Mouse (Mus musculus): ENCODE results near the gene Elavl3.
A peak's percentile ranks its signal among the peaks of the same experiment; 100 is the strongest.

The Elavl3 gene

GRCm38 (mm10) chr9:22058011-22058424, 6.2 kb upstream of the Elavl3 start:
- no peak for DNase-seq (ENCODE audit: low read depth, low spot score)

DNA sequence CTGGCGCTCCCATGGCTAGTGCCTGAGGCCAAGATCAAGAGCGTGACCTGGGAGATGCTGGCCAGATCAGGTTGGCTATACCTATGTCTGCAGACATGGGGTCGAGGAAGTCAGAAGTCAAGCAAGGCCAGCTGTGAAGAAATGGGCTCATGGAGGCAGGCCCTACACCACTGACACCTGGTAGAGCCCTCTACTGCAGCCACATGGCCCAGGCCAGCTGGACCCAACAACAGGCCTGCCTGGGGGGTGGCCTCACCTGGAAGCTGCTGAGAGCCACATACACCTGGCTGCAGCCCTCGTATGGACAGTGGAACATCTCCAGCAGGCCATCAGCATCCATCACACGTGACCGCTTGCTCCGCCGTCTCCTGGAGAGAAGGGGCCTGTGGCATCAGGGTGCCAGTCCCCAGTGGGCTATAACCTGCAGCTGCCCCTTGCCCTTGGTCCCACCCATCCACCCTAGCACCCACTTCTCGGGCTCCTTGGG, 5.3 kb upstream of the Elavl3 start:
- DNase-seq (ENCODE audit: low read depth, low spot score), result no peak

DNA sequence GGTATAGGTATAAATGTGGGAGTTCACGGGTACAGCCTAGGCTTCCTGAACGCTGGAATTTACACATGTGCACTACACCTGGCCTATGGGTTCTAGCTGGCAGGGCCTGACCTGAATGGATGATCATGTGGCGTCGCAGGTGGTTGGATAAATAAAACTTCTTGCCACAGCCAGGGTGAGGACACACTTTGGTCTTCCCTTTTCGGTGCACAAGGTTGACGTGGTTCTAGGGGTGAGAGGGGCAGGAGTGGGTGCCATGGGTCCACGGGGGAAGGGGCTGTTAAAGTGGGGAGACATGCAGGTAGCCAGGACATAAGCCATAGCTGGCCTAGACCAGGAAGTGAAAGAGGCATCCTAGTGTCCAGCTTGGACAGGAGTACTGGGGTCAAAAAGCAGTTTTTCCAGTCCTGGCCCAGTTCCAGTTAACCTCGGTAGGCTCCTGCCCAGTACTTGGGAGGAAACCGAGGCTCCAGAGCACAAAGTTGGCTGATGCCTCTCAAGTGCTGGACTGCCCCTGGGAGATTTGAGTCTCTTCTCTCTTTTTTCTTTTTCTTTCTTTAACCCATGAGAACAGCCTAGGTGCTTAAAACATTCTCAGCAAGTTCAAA, 4.6 kb upstream of the Elavl3 start:
- no peak for DNase-seq (ENCODE audit: low read depth, low spot score)

DNA sequence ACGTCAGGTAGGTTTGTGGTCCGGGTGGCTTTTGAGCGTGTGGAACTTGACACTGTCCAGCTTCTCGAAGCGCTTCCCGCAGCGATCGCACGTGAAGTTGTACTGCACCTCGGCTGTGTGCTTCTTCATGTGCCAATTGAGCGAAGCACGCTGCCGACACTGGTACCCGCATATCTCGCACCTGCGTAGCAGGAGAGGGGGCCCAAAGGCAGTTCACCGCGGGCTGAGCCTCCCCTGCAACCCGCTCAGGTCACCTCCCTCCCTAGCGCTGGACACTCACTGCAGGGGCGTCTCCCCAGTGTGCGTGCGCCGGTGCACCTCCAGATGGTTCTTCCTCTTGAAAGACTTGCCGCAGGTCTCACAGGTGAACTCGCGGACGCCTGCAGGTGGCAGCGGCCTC, 3.9 kb upstream of the Elavl3 start:
- DNase-seq (ENCODE audit: low read depth, low spot score), result no peak

- DNase-seq (ENCODE audit: low read depth, low spot score), result no peak
Measured at GRCm38 (mm10) chr9:22054411-22055076, 2.7 kb upstream of the Elavl3 start.

DNA sequence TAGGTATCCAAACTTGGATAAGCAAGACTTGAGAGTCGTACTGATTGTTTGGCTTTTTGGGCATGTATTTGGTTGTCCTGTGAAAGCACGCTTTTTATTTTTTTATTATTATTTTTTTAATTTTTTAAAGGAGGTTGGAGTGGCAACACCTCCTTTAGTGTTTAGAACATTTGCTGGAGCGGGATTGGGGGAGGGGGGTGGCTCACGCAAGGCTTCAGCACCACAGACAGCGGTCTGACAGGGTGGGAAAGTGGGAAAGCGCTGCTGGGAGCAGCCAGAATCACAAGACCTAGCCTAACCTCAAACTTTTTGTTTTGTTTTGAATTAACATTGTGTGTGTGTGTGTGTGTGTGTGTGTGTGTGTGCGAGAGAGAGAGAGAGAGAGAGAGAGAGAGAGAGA, 1.8 kb upstream of the Elavl3 start:
- no peak for DNase-seq (ENCODE audit: low read depth, low spot score)

DNA sequence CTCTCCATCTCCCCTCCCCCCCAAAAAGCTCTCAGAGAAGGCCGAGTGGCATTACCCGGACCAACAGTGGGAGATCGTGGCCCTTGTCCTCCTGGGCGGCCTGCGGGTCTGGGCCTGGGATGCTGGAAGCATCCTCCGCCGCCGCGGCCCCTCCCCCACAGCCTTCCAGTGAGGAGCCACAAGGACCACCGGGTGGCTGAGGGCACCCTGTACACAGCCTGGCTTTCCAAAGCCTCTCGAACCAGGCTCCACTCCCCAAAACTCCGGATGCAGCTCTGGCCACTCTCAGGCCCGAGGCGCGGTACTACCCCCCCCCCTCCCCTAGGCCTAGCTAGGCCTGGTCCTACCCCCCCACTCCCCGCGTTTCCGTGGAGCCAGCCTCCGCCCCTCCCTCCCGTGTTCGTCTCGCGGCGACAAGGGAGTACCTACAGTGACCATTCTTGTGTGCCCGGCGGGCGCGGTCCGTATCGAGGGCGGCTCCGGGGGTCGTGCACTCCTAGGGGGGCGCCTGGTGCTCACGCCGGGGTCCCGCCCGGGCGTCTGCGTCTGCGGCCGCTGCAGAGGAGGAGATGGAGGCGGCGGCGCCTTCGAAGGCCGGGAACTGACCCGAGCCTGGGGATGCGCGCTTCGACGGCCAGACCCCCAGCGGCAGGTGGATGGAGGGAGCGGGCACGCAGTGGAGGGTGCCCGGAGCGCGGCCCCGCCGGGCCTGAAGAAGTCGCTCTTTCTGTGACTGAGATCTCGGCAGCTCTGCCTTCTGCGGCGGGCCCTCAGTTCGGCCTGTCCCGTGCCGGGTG, 464 bp downstream of the Elavl3 start:
- DNase-seq (ENCODE audit: low read depth, low spot score), result no peak

GRCm38 (mm10) chr9:22050351-22050889, 1.4 kb downstream of the Elavl3 start:
- DNase-seq (ENCODE audit: low read depth, low spot score), result no peak

DNA sequence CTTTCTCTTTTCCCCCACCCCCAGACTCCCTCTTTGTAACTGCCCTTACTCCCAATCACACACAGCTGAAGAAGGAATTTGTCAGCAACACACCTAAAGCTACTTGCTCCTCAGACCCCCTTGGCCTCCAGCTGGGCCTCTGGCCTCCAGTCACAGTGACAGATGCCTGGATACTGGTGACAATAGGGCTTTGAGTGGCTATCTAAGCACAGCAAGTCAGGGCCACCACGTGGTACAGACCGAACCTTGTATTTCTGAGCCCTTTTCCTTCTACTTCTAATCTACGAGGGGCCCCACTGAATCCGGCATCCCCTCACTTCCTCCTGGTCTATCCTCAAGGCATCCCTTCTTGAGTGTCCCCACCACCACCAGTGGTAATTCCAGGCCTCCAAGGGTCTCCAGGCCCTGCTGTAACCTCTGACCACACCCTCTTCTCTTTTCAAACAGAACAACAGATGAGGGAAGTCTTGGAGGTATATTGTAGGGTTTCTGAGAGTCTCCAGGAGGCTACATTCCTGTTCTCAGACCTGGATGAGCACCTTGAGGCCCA, 2.0 kb downstream of the Elavl3 start:
- DNase-seq (ENCODE audit: low read depth, low spot score), result no peak

DNA sequence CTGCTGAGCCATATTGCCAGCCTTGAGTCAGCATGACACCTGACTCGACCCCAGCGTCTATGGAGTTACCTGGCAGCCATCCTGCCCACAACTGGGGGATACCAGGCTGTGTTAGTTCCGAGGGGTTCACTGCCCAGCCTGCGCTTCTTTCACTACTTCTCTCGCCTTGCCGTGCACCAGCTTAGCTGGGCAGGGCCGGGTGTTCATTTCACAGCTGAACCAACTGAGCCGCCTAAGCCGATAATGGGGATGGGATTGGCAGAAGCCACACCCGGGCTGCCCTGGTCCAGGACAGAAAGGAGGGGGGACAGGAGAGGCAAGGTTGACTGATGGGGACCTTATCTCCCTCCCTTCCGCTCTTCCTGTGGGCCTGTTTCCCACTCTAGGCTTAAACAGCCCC, 2.5 kb downstream of the Elavl3 start:
- DNase-seq (ENCODE audit: low read depth, low spot score), result peak; percentile 54

- DNase-seq (ENCODE audit: low read depth, low spot score), result no peak
Measured at GRCm38 (mm10) chr9:22047329-22047728, 4.5 kb downstream of the Elavl3 start.

GRCm38 (mm10) chr9:22041832-22042231, 10.0 kb downstream of the Elavl3 start:
- no peak for DNase-seq (ENCODE audit: low read depth, low spot score)

DNA sequence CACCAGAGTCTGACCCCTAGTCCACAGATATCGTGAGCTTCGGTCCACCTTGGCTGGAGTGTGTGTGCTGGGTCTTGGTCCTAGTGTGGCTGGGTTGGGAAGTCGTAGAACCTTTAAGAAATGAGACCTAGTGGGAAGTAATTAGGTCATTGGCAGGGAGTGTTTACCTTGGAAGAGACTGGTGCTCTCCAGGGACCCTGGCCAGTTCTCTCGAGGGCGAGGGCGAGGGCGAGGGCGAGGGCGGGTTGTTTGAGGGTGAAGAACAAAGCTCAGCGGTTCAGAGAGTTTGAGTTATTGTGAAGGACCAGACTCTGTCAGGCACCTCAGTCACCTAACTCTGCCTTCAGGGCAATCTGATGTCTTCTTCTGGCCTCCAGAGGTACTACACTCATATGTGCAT, 14.0 kb downstream of the Elavl3 start:
- no peak for DNase-seq (ENCODE audit: low read depth, low spot score)

DNA sequence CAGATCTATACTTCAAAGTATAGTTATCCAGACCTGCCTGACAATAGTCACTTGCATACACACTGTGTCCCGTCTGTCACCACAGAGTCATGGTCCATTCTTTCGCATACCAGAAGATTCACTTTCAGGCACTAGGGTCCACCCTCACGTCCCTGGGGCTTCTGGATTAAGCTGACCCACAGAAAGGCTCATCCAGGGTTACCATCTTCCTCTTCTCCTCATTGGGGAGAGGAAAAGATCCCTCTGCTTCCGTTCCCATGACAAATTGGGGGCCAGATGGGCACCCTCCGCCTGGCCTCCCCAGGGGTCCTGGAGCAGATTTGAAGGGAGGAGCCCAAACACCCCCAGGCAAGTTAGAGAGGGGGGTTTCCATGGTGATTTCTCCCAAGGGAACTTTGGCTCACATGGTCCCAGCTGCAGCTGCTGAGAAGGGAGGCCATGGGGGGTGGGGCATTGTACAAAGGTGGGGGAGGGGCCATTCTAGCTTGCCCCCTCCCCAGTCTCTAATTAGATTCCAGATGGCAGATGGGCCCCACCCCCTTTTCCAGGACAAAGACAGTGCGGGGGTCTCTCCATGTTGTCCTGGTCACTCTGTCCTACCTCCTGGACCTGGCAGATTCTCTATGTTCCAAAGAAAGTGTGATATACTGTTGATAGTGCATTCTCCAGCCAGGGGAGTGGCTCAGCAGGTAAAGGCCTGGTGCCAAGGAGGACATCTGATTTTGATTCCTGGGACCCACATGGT, 16.4 kb downstream of the Elavl3 start:
- no peak for DNase-seq (ENCODE audit: low read depth, low spot score)

- DNase-seq (ENCODE audit: low read depth, low spot score), result no peak
Measured at GRCm38 (mm10) chr9:22030386-22030785, 21.4 kb downstream of the Elavl3 start.

DNA sequence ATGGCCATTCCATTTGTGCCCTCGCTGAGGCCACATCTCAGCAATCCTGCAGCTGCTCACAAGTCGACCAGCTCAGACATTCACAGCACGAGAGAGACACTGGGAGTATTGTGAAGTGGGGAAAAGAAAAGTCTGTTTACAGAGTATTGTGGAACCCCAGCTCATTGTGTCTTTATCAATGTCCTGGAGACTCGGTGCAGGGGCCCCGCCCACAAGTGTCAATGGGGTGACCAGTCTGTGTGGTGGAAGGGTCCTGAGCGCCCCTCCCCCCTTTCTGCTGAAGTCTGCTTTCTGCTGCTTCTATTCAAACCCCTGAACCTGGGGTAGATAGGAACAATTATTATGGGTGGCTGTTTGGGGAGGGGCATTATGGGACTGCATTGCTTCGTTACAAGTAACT, 23.4 kb downstream of the Elavl3 start:
- no peak for DNase-seq (ENCODE audit: low read depth, low spot score)

DNA sequence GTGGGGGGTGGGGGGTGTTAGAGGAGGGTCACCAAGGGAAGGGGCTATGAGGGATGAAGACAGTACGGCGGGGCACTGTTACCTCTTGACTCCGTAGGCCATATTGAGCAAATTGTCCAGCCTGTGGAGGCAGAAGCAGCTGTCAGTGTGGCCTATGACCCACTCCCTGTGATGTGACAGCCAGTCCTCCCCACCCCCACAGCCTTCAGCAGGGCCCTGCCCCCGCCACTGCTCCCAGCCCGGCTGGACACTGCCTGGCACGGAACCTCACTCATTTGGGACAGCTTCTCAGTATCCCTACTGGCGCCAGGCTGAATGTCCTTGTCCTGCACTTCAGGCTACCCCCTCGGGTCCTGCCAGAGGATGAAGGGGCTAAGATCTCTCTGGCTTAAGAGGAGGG, 27.2 kb downstream of the Elavl3 start:
- DNase-seq (ENCODE audit: low read depth, low spot score), result no peak

DNA sequence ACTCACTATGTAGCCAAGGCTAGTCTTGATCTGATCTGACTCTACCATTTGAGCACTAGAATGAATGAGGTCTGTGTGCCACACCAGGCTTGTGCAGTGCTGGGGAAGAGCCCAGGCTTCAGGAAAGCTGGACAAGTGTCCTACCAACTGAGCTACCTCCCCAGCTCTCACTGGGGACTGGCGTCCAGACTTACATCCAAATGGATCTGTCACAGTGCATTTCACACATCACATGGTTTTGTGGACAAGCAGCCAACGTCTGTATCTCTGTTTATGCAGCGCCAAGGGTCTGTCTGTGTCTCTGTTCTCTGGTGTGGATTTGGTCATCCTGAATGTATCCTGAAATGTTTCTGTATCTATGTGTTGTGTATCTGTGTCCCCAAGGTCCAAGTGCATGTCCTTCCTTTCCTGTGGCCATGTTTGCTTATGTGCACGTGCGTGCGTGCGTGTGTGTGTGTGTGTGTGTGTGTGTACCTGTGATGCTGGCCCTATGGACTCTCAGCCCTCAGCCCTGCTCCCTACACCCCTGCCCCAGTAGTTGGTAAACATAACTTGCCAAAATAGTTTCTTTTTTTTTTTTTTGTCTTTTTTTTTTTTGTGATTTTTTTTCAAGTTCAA, 34.5 kb downstream of the Elavl3 start:
- DNase-seq (ENCODE audit: low read depth, low spot score), result no peak

GRCm38 (mm10) chr9:22016245-22016644, 35.6 kb downstream of the Elavl3 start:
- DNase-seq (ENCODE audit: low read depth, low spot score), result no peak

GRCm38 (mm10) chr9:22012731-22013130, 39.1 kb downstream of the Elavl3 start:
- DNase-seq (ENCODE audit: low read depth, low spot score), result no peak

DNA sequence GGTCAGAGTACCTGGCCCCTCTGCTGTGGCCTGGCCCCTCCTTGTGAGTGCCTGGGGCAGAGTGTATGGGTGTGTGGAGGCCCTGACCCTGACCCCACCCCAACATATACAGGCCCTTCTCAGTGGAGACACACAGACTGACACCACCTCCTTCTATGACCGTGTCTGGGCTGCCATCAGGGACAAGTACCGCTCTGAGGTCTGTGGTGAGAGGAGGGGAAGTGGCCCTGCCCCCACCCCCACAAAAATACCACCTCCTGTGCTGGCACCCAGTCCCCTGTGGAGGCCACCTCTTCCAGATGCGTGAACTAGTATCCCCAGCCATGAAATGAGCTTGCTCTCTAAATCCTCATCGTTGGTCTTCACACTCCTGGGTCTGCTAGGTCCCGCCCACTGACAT, 40.8 kb downstream of the Elavl3 start:
- DNase-seq (ENCODE audit: low read depth, low spot score), result no peak
